Mouse (Mus musculus): ENCODE measurements around the gene Rtl8c.
"Not testable (repeated sequence)": the region's sequence is repeated elsewhere in the genome, so short reads cannot be mapped to it uniquely, and the experiment has no call there.

- TF ChIP-seq POLR2A (IDR thresholded peaks at IDR 0.05; ENCODE audit: borderline replicate concordance, control insufficient read depth, low read depth, low read length); CTCF (IDR thresholded peaks at IDR 0.05; ENCODE audit: control insufficient read depth, insufficient read depth, low read length): not testable (repeated sequence)
Measured at GRCm38 (mm10) chrX:53642980-53643961, 35.4 kb downstream of the Rtl8c start, which contains the start of gene Rtl8a.

Measured in bone marrow, adult 2 months (tissue).